Mouse (Mus musculus): ENCODE measurements around the gene Sec14l2. TPM values are rescaled to one million over a fixed set of nuclear protein-coding genes. Genes with fewer than 3 reads are reported as not detected.

Sec14l2 gene
- total RNA-seq, 2 experiments from 2014 or later, result 6.8 to 8.3 TPM

DNA sequence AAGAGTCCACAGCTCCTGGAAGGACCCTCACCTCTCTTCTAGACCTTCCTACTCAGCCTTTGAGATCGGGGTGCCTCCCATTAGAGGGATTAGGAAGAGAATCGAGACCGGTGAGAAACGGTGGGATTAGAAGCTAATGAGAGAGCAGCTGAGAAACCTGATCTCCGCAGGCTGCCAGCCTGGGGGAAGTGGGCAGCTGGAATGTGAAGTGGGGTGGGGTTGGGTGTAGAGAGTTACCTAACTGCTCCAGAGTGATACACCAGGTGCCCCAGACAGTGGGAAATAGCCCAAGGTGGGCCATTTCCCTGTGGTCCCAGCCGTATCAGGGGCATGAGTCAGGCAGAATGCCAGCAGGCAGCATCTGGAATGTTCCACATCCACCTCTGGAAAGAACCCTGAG lies 60.2 kb downstream of the Sec14l2 start:
- intact Hi-C loops (cut with DNase I), result no loop called here
- DNase-seq, result no peak

DNA sequence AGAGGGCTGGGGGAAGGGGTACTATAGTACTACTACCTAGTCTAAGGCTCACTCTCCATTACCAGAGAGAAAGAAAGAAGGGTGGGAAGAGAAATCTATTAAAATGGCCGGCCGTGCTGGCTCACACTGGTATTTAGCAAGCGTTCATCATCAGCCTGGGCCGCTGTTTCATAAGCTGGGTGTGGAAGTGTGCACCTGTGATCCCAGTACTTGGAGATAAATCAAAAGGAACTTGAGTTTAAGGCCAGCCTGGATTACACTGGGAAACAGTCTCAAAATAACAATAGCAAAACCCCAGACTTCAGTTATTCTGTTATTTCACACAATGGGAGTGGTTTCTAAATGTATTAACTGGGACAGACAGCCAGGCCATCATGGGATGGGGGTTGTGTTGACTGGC lies 60.7 kb downstream of the Sec14l2 start:
- intact Hi-C loops (cut with DNase I), result no loop called here
- no peak for DNase-seq

DNA sequence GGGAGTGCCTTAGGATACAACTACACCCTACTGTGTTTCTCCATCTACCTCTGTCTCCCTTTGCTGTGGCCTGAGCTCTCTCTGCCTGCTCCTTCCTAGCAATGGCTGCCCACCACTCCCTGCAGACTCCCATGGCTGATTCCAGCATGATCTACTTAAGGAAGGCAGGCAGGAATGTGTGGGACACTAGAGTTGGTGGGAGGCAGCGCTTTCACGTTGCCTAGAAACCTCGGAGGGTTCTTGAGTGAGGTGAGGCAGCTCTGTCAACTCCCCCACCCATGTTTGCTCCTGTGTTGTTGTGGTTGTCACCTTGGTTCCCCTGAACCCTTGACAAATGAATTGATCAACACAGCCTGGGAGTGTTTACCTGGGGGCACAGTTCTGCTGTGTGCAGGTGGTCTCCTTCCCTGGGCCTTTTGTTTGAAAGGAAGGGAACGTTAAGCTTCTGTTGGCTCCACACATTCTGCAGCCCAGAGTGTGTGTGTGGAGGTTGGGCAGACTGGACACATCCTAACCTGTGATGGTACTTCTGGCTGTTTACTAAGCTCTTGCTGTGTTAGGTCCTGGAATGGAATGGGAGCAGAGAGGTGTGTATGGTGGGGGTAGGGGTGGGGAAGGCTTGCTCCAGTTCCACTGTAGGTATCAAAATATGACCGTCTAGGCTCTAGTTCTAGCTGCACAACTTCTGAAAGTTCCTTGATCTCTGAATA lies 62.2 kb downstream of the Sec14l2 start:
- intact Hi-C loops (cut with DNase I), result no loop called here
- DNase-seq, result no peak

DNA sequence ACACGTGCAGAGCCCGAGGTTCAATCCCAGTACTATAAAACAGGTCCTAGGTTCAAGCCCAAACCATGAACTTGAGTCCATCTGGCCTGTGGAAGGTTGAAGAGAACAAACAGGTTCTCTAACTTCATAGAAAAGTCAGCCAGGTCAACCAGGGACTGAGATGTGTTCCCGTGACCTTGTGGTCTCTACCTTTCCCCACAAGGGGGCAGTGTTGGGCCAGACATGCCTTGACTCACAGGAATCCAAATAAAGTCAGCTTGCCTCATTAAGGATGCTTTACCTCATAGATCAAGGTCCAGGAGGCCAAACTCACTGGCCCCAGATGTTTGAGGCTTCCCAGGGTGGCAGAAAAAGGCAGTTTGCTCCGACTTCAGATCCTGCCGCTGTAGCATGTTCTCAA lies 69.6 kb downstream of the Sec14l2 start:
- intact Hi-C loops (cut with DNase I), result no loop called here
- peak; percentile 77 for DNase-seq

DNA sequence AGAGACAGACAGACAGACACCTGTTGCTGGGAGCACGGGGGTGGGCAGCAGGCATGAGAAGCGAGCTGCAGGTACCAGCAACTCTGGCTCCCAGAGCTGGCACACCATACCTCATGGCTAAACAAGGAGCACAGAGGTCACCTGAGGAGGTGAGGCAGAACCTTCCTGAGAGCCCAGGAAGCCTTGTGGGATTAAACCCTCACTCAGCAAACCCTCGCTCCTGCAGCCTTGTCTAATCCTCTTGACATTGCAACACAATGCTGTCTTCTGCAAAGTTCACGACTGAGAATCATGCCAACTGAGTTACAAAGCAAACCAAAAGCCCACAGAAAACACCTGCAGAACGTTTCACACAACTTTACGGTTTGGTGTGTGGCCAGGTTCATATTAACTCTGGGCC lies 74.8 kb downstream of the Sec14l2 start:
- intact Hi-C loops (cut with DNase I), result no loop called here
- DNase-seq, result no peak

DNA sequence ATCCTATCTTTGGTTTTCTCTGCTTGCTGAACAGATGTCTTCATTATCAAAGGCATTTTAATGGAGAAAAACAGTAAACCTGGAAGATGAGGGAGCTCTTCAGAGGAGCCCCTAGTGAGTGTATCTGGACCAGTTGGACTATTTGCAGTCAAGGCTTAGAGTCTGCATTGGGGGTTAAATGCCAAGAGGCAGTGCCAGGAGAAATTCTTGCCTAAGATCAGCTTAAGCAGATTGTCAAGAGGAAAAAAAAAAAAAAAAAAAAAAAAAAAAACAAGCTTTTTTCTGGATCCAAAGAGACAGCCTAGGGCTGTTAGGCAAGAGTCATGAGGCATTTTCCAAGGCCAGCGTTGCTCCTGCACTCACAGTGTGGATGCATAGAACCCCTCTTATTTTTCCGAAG lies 75.4 kb downstream of the Sec14l2 start:
- DNase-seq, result no peak
- intact Hi-C loops (cut with DNase I), result no loop called here

Small RNA genes within 50 kb of the gene (microRNA-seq; reads per million reads assigned to microRNA genes)
- gene Mir3060, result 3.9 reads per million, percentile 8 among the genes with 10 or more reads in this experiment

Other genes starting within 250 kb of the Sec14l2 start
- gene 4921536K21Rik, start 228.3 kb downstream of the Sec14l2 start, total RNA-seq (2021), result 1 to 10 TPM in 1 of 2 experiments, under 1 TPM in 1; 0.93 to 1.3 TPM
- 10 to 100 TPM; 28.8 to 29.1 TPM for gene Dusp18, start 228.2 kb downstream of the Sec14l2 start, total RNA-seq (2021)
- 10 to 100 TPM; 19.8 to 20.9 TPM for gene Slc35e4, start 208.8 kb downstream of the Sec14l2 start, total RNA-seq (2021)
- gene Tcn2, start 191.3 kb downstream of the Sec14l2 start, total RNA-seq (2021), result 10 to 100 TPM; 10.1 to 10.9 TPM
- 10 to 100 TPM; 55.8 to 56.3 TPM for gene Pes1, start 159.4 kb downstream of the Sec14l2 start, total RNA-seq (2021)
- gene 4930556J24Rik, start 146.6 kb downstream of the Sec14l2 start, total RNA-seq (2021), result not detected
- 1 to 10 TPM; 4.6 to 5.4 TPM for gene Gal3st1, start 139.8 kb downstream of the Sec14l2 start, total RNA-seq (2021)
- not detected for gene Sec14l4, start 92.0 kb downstream of the Sec14l2 start, total RNA-seq (2021)
- 1 to 10 TPM; 2.3 to 4.5 TPM for gene Sec14l3, start 58.6 kb downstream of the Sec14l2 start, total RNA-seq (2021)
- 10 to 100 TPM; 15.3 to 16.3 TPM for gene Mtfp1, start 28.0 kb downstream of the Sec14l2 start, total RNA-seq (2021)
- 10 to 100 TPM; 57.0 to 58.6 TPM for gene Rnf215, start 11.8 kb upstream of the Sec14l2 start, total RNA-seq (2021)
- 10 to 100 TPM; 12.1 to 13.5 TPM for gene Ccdc157, start 36.9 kb upstream of the Sec14l2 start, total RNA-seq (2021)
- gene Sf3a1, start 36.9 kb upstream of the Sec14l2 start, total RNA-seq (2021), result 10 to 100 TPM; 75.5 to 93.4 TPM
- gene Tbc1d10a, start 63.4 kb upstream of the Sec14l2 start, total RNA-seq (2021), result 10 to 100 TPM; 25.7 to 26.8 TPM
- 1 to 10 TPM; 1.8 to 1.9 TPM for gene Castor1, start 94.8 kb upstream of the Sec14l2 start, total RNA-seq (2021)
- gene Osm, start 113.0 kb upstream of the Sec14l2 start, total RNA-seq (2021), result under 1 TPM in 1 of 2 experiments, not detected in 1; 0.30 TPM
- under 1 TPM; 0.08 TPM for gene Lif, start 134.1 kb upstream of the Sec14l2 start, total RNA-seq (2021)